Mouse (Mus musculus) spleen, postnatal 10 days (tissue): ENCODE measurements around the gene Gltp.
A peak's percentile ranks its signal among the peaks of the same experiment; 100 is the strongest.

Experiments
- DNase-seq, 2 experiments: peaks; one replicate each; pipeline ENCODE4 v3.0.0; 2021 to 2022; ENCODE audit warnings: low spot score in 2 of 2

Gltp gene

GRCm38 (mm10) chr5:114690633-114691567 is at the start of gene Gltp:
Gltp (minus strand) TSS chr5:114690984.
- peak; percentile 91 to 96 for DNase-seq

- DNase-seq, result no peak
Measured at GRCm38 (mm10) chr5:114738707-114739241, 48.0 kb upstream of the Gltp start.

- DNase-seq, result no peak
Measured at GRCm38 (mm10) chr5:114737090-114737887, 46.5 kb upstream of the Gltp start.

GRCm38 (mm10) chr5:114733606-114734005 is 42.8 kb upstream of the Gltp start:
- DNase-seq, result no peak

- no peak for DNase-seq
Measured at GRCm38 (mm10) chr5:114731969-114732368, 41.2 kb upstream of the Gltp start.

- no peak for DNase-seq
Measured at GRCm38 (mm10) chr5:114731498-114731897, 40.7 kb upstream of the Gltp start.

GRCm38 (mm10) chr5:114730129-114730528 is 39.3 kb upstream of the Gltp start:
- DNase-seq, result no peak

- no peak for DNase-seq
Measured at GRCm38 (mm10) chr5:114728160-114728559, 37.4 kb upstream of the Gltp start.

- DNase-seq, result no peak
Measured at GRCm38 (mm10) chr5:114722846-114723245, 32.1 kb upstream of the Gltp start.

GRCm38 (mm10) chr5:114721969-114722368 is 31.2 kb upstream of the Gltp start:
- no peak for DNase-seq

- DNase-seq, result no peak
Measured at GRCm38 (mm10) chr5:114720784-114721183, 30.0 kb upstream of the Gltp start.

GRCm38 (mm10) chr5:114719928-114720270 is 29.1 kb upstream of the Gltp start:
- no peak for DNase-seq

GRCm38 (mm10) chr5:114719003-114719927 is 28.5 kb upstream of the Gltp start:
- DNase-seq, result no peak

- DNase-seq, result no peak
Measured at GRCm38 (mm10) chr5:114718483-114718882, 27.7 kb upstream of the Gltp start.

- DNase-seq, result no peak
Measured at GRCm38 (mm10) chr5:114717937-114718336, 27.2 kb upstream of the Gltp start.

GRCm38 (mm10) chr5:114717292-114717691 is 26.5 kb upstream of the Gltp start:
- no peak for DNase-seq

GRCm38 (mm10) chr5:114714551-114714950 is 23.8 kb upstream of the Gltp start:
- DNase-seq, result no peak

- DNase-seq, result no peak
Measured at GRCm38 (mm10) chr5:114709357-114709756, 18.6 kb upstream of the Gltp start.

GRCm38 (mm10) chr5:114708491-114708890 is 17.7 kb upstream of the Gltp start:
- no peak for DNase-seq

GRCm38 (mm10) chr5:114707265-114708068 is 16.7 kb upstream of the Gltp start, which contains the start of gene Tchp:
Tchp (plus strand) TSS chr5:114707760.
- peak; percentile 96 for DNase-seq
